Mouse (Mus musculus): ENCODE data around the gene Rpl5. TPM values are rescaled to one million over a fixed set of nuclear protein-coding genes. Genes with fewer than 3 reads are reported as not detected.

Gene Rpl5
- total RNA-seq (2014; fragmentation: Nextera tagmentation) (875 and 1,036 TPM in 2 replicates), total RNA-seq (2017) (329 and 387 TPM in 2 replicates), polyA plus RNA-seq (2012) (53.7 and 54.0 TPM in 2 replicates)

GRCm38 (mm10) chr5:107900206-107901013 is at the start of gene Rpl5:
Gene Rpl5, plus strand, starts transcription at chr5:107900502.
- H3K27me3 ChIP-seq (ENCODE audit: insufficient read depth, low read length): peaks cover 2% of the 10 kb centered on the region; the same call in 1 of the 2 replicates
- peak; percentile 61 for DNase-seq (ENCODE audit: low spot score)
- H3K36me3 ChIP-seq (replicated peaks): peaks cover 38% of the 10 kb centered on the region
- TF ChIP-seq POLR2AphosphoS5 (IDR thresholded peaks at IDR 0.05; ENCODE audit: insufficient replicate concordance, low read depth, low read length) (no peak), CTCF (IDR thresholded peaks at IDR 0.05; ENCODE audit: low read depth, low read length) (peak; percentile 92), GATA2 (IDR thresholded peaks at IDR 0.05; ENCODE audit: borderline replicate concordance, low read depth, low read length) (no peak)
- H3K9me3 ChIP-seq (replicated peaks): no peaks in the 10 kb centered on the region
- H3K4me3 ChIP-seq (ENCODE audit: low read depth, low read length): peak within 1 kb of the TSS; percentile 96
- ATAC-seq (ENCODE audit: extremely low read depth, insufficient number of reproducible peaks, low FRiP score, poor library complexity, severe bottlenecking): peak; percentile 84
- peaks cover 35% of the 10 kb centered on the region for H3K4me1 ChIP-seq (ENCODE audit: insufficient read depth, low read depth, low read length)

GRCm38 (mm10) chr5:107853807-107854206 is 46.5 kb upstream of the Rpl5 start:
- no peak for DNase-seq (ENCODE audit: low spot score)
- H3K9me3 ChIP-seq (replicated peaks): no peaks in the 10 kb centered on the region
- H3K4me3 ChIP-seq (ENCODE audit: low read depth, low read length): no peak overlapping the region
- no peak for TF ChIP-seq GATA2 (IDR thresholded peaks at IDR 0.05; ENCODE audit: borderline replicate concordance, low read depth, low read length)
- no peak for TF ChIP-seq GATA1 (IDR thresholded peaks at IDR 0.05; ENCODE audit: borderline replicate concordance, low read length)
- TF ChIP-seq TAL1 (conservative IDR thresholded peaks at IDR 0.05; ENCODE audit: low read depth, low read length): no peak
- TF ChIP-seq POLR2AphosphoS5 (IDR thresholded peaks at IDR 0.05; ENCODE audit: insufficient replicate concordance, low read depth, low read length): no peak
- no peak for TF ChIP-seq CTCF (IDR thresholded peaks at IDR 0.05; ENCODE audit: low read depth, low read length)
- peaks cover 14% of the 10 kb centered on the region for H3K36me3 ChIP-seq (replicated peaks)
- no peaks in the 10 kb centered on the region for H3K27me3 ChIP-seq (ENCODE audit: insufficient read depth, low read length)
- H3K4me1 ChIP-seq (ENCODE audit: insufficient read depth, low read depth, low read length): peaks cover 27% of the 10 kb centered on the region
- no peak for ATAC-seq (ENCODE audit: extremely low read depth, insufficient number of reproducible peaks, low FRiP score, poor library complexity, severe bottlenecking)

GRCm38 (mm10) chr5:107854556-107854955 is 45.7 kb upstream of the Rpl5 start:
- ATAC-seq (ENCODE audit: extremely low read depth, insufficient number of reproducible peaks, low FRiP score, poor library complexity, severe bottlenecking) (no peak), DNase-seq (ENCODE audit: low spot score) (no peak)
- peaks cover 14% of the 10 kb centered on the region for H3K36me3 ChIP-seq (replicated peaks)
- H3K4me1 ChIP-seq (ENCODE audit: insufficient read depth, low read depth, low read length): peaks cover 31% of the 10 kb centered on the region
- H3K4me3 ChIP-seq (ENCODE audit: low read depth, low read length): no peak overlapping the region
- no peaks in the 10 kb centered on the region for H3K27me3 ChIP-seq (ENCODE audit: insufficient read depth, low read length)
- no peaks in the 10 kb centered on the region for H3K9me3 ChIP-seq (replicated peaks)
- TF ChIP-seq GATA2 (IDR thresholded peaks at IDR 0.05; ENCODE audit: borderline replicate concordance, low read depth, low read length) (no peak), GATA1 (IDR thresholded peaks at IDR 0.05; ENCODE audit: borderline replicate concordance, low read length) (no peak), TAL1 (conservative IDR thresholded peaks at IDR 0.05; ENCODE audit: low read depth, low read length) (no peak), POLR2AphosphoS5 (IDR thresholded peaks at IDR 0.05; ENCODE audit: insufficient replicate concordance, low read depth, low read length) (no peak), CTCF (IDR thresholded peaks at IDR 0.05; ENCODE audit: low read depth, low read length) (no peak)

- DNase-seq (ENCODE audit: low spot score): no peak
- no peak for TF ChIP-seq TAL1 (conservative IDR thresholded peaks at IDR 0.05; ENCODE audit: low read depth, low read length)
- TF ChIP-seq GATA1 (IDR thresholded peaks at IDR 0.05; ENCODE audit: borderline replicate concordance, low read length): no peak
- no peak for TF ChIP-seq GATA2 (IDR thresholded peaks at IDR 0.05; ENCODE audit: borderline replicate concordance, low read depth, low read length)
- TF ChIP-seq CTCF (IDR thresholded peaks at IDR 0.05; ENCODE audit: low read depth, low read length): no peak
- TF ChIP-seq POLR2AphosphoS5 (IDR thresholded peaks at IDR 0.05; ENCODE audit: insufficient replicate concordance, low read depth, low read length): no peak
- peaks cover 11% of the 10 kb centered on the region for H3K36me3 ChIP-seq (replicated peaks)
- H3K4me1 ChIP-seq (ENCODE audit: insufficient read depth, low read depth, low read length): peaks cover 31% of the 10 kb centered on the region
- no peaks in the 10 kb centered on the region for H3K9me3 ChIP-seq (replicated peaks)
- H3K27me3 ChIP-seq (ENCODE audit: insufficient read depth, low read length): no peaks in the 10 kb centered on the region
- ATAC-seq (ENCODE audit: extremely low read depth, insufficient number of reproducible peaks, low FRiP score, poor library complexity, severe bottlenecking): no peak
- H3K4me3 ChIP-seq (ENCODE audit: low read depth, low read length): no peak overlapping the region
Observed at GRCm38 (mm10) chr5:107855546-107855945, 44.8 kb upstream of the Rpl5 start.

- no peak for DNase-seq (ENCODE audit: low spot score)
- H3K9me3 ChIP-seq (replicated peaks): no peaks in the 10 kb centered on the region
- no peak overlapping the region for H3K4me3 ChIP-seq (ENCODE audit: low read depth, low read length)
- peaks cover 31% of the 10 kb centered on the region for H3K4me1 ChIP-seq (ENCODE audit: insufficient read depth, low read depth, low read length)
- TF ChIP-seq CTCF (IDR thresholded peaks at IDR 0.05; ENCODE audit: low read depth, low read length) (peak; percentile 36), GATA2 (IDR thresholded peaks at IDR 0.05; ENCODE audit: borderline replicate concordance, low read depth, low read length) (no peak)
- H3K36me3 ChIP-seq (replicated peaks): peaks cover 10% of the 10 kb centered on the region
- no peaks in the 10 kb centered on the region for H3K27me3 ChIP-seq (ENCODE audit: insufficient read depth, low read length)
- no peak for ATAC-seq (ENCODE audit: extremely low read depth, insufficient number of reproducible peaks, low FRiP score, poor library complexity, severe bottlenecking)
Observed at GRCm38 (mm10) chr5:107858963-107859362, 41.3 kb upstream of the Rpl5 start.

- Histone ChIP-seq H3K27me3 (ENCODE audit: insufficient read depth, low read length) (no peaks in the 10 kb centered on the region), H3K9me3 (replicated peaks) (no peaks in the 10 kb centered on the region), H3K4me1 (ENCODE audit: insufficient read depth, low read depth, low read length) (peaks cover 44% of the 10 kb centered on the region), H3K4me3 (ENCODE audit: low read depth, low read length) (no peak overlapping the region), H3K36me3 (replicated peaks) (peaks cover 13% of the 10 kb centered on the region)
- ATAC-seq (ENCODE audit: extremely low read depth, insufficient number of reproducible peaks, low FRiP score, poor library complexity, severe bottlenecking): no peak
- no peak for TF ChIP-seq CTCF (IDR thresholded peaks at IDR 0.05; ENCODE audit: low read depth, low read length)
- TF ChIP-seq GATA1 (IDR thresholded peaks at IDR 0.05; ENCODE audit: borderline replicate concordance, low read length): no peak
- TF ChIP-seq POLR2AphosphoS5 (IDR thresholded peaks at IDR 0.05; ENCODE audit: insufficient replicate concordance, low read depth, low read length): no peak
- TF ChIP-seq TAL1 (conservative IDR thresholded peaks at IDR 0.05; ENCODE audit: low read depth, low read length): no peak
- no peak for TF ChIP-seq GATA2 (IDR thresholded peaks at IDR 0.05; ENCODE audit: borderline replicate concordance, low read depth, low read length)
- no peak for DNase-seq (ENCODE audit: low spot score)
Observed at GRCm38 (mm10) chr5:107863971-107864370, 36.3 kb upstream of the Rpl5 start.

Data from G1E (cell line).